Mouse (Mus musculus): ENCODE measurements at regions not wholly inside any gene's neighbourhood (a gene's known extent, or its start where the extent isn't known, plus 50 kb on each side); places are given as distances from the start of the nearest gene placed in this dataset.

- no peak for ATAC-seq (replicated peaks)
- Histone ChIP-seq H3K4me3 (no peak overlapping the region), H3K4me1 (peaks cover 21% of the 10 kb centered on the region), H3K9me3 (no peaks in the 10 kb centered on the region), H3K27me3 (no peaks in the 10 kb centered on the region), H3K27ac (replicated peaks) (no peak overlapping the region), H3K36me3 (no peaks in the 10 kb centered on the region), H3K4me2 (replicated peaks) (no peak overlapping the region), H3K9ac (replicated peaks) (no peak overlapping the region)
- 13% methylated on average over 12 of the region's 12 CpGs for WGBS
These were observed 66.8 kb upstream of the Pou3f3 start for GRCm38 (mm10) chr1:42628800-42629199.

- Histone ChIP-seq H3K27me3 (no peaks in the 10 kb centered on the region), H3K4me2 (replicated peaks) (peak overlapping the region; percentile 2; the same call in 1 of the 2 replicates), H3K9ac (replicated peaks) (no peak overlapping the region), H3K4me3 (no peak overlapping the region), H3K36me3 (no peaks in the 10 kb centered on the region), H3K9me3 (no peaks in the 10 kb centered on the region), H3K4me1 (peaks cover 21% of the 10 kb centered on the region), H3K27ac (replicated peaks) (no peak overlapping the region)
- WGBS: 25% methylated on average over 14 of the region's 14 CpGs
- peak; percentile 58; the same call in 1 of the 2 replicates for ATAC-seq (replicated peaks)
These were observed 65.9 kb upstream of the Pou3f3 start for GRCm38 (mm10) chr1:42629465-42630261.

- no peak for ATAC-seq (replicated peaks)
- no peaks in the 10 kb centered on the region for H3K36me3 ChIP-seq
- H3K27ac ChIP-seq (replicated peaks): no peak overlapping the region
- peaks cover 19% of the 10 kb centered on the region for H3K4me1 ChIP-seq
- H3K27me3 ChIP-seq: no peaks in the 10 kb centered on the region
- no peak overlapping the region for H3K4me2 ChIP-seq (replicated peaks)
- no peak overlapping the region for H3K4me3 ChIP-seq
- H3K9me3 ChIP-seq: no peaks in the 10 kb centered on the region
- H3K9ac ChIP-seq (replicated peaks): no peak overlapping the region
These were observed 63.3 kb upstream of the Pou3f3 start for GRCm38 (mm10) chr1:42632286-42632685.

- WGBS: 31% methylated on average over 5 of the region's 5 CpGs
- Histone ChIP-seq H3K27ac (replicated peaks) (no peak overlapping the region), H3K4me2 (replicated peaks) (no peak overlapping the region), H3K36me3 (no peaks in the 10 kb centered on the region; the same call in 1 of the 2 replicates), H3K9me3 (no peaks in the 10 kb centered on the region), H3K9ac (replicated peaks) (no peak overlapping the region), H3K27me3 (no peaks in the 10 kb centered on the region), H3K4me1 (0 out of 2 replicates have a peak, but pooled peaks cover 6% of the 10 kb centered on the region), H3K4me3 (no peak overlapping the region)
- ATAC-seq (replicated peaks): no peak
These were observed 59.0 kb upstream of the Pou3f3 start for GRCm38 (mm10) chr1:42636558-42636957.
